Mouse (Mus musculus) urinary bladder, adult 2 months (tissue): ENCODE measurements around the gene Foxn3. TPM values are rescaled to one million over a fixed set of nuclear protein-coding genes. Genes with fewer than 3 reads are reported as not detected.
A peak's percentile ranks its signal among the peaks of the same experiment; 100 is the strongest.

ENCODE experiments used
- DNase-seq: peaks from one replicate; pipeline ENCODE4 v3.0.0; 2022; ENCODE audit warnings: low spot score
- polyA plus RNA-seq: library from polyadenylated mRNA; depleted of rRNA; stranded (reverse); fragments of >200 nt; gene quantifications from 2 replicates; pipeline ENCODE4 v1.2.3, GENCODE M21; 2012

The Foxn3 gene
- polyA plus RNA-seq, 1 experiment, result 23.4 TPM

GRCm38 (mm10) chr12:99415538-99415937, 147.8 kb downstream of the Foxn3 start:
- no peak for DNase-seq

GRCm38 (mm10) chr12:99412496-99412895, 150.9 kb downstream of the Foxn3 start:
- no peak for DNase-seq

GRCm38 (mm10) chr12:99412034-99412433, 151.3 kb downstream of the Foxn3 start:
- DNase-seq, result no peak

DNA sequence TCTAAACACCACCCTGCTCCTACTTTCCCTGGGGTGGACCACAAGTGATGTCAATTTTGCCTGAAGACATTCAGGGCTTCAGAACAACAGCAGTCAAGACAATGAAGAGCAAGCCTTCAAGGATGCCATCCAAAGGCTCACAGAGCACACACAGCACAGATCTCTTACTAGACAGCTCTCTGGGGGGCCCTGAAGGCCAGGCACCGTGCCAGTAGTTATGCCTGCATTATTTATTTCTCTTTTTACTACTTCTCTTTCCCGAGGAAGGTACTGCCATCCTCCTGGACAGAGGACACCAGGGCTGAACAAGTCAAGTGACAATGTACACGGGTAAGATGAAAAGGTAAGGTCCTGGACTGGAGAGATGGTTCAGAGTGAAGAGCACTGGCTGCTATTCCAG, 154.7 kb downstream of the Foxn3 start:
- no peak for DNase-seq

- no peak for DNase-seq
Measured at GRCm38 (mm10) chr12:99408089-99408488, 155.3 kb downstream of the Foxn3 start.

GRCm38 (mm10) chr12:99407318-99407716, 156.1 kb downstream of the Foxn3 start:
- DNase-seq, result no peak

GRCm38 (mm10) chr12:99406697-99407317, 156.6 kb downstream of the Foxn3 start:
- no peak for DNase-seq

DNA sequence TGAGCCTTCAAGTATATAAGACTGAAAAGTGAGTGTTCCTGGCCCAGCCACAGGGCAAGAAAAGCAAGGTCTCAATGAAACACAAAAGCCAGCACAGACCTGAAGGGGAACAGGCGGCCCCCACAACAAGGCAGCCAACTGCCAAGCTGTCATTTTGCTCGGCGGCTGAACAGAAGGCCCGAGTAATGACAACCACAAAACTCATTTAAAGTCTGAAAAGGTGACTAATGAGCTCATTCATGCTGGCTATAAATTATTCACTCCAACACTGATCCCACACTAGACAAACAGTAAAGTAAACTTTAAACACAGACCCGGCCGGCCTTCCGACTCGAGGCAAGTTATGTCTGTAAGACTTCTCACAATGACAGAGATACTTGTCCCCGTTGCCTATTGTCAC, 157.1 kb downstream of the Foxn3 start:
- DNase-seq, result no peak

DNA sequence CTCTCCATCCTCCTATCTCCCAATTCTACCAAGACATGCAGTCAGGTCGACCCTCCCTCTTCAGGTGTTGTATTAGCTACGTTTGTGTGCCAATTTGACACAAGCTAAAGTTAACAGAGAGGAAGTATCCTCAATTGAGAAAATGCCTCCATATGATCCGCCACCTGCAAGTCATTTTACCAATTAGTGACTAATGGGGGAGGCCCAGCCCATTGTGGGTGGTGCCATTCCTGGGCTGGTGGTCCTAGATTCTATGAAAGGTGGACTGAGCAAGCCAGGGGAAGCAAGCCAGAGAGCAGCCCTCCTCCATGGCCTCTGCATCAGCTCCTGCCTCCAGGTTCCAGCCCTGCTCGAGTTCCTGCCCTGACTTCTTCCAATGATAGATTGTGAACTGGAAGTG, 158.0 kb downstream of the Foxn3 start:
- DNase-seq, result no peak

- no peak for DNase-seq
Measured at GRCm38 (mm10) chr12:99403004-99403403, 160.4 kb downstream of the Foxn3 start.

DNA sequence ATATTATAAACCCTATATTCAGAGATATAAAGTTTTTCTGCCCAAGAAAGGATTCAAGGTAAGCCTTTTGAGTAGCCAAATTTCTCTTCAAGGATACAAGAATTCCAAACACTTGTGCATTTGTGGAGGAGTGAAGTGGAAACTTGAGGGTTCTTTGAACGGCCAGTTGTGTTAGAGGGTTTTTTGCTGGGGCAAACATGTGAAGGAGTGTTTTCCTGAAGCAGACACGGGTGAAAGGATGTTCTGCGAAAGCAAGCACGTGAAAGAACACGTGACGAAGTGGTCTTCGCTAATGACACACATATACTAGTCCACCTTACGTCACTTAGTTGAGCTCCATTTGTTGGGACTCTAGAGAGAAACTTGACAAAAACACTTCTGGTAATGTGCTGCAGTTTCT, 162.5 kb downstream of the Foxn3 start:
- DNase-seq, result no peak

- DNase-seq, result no peak
Measured at GRCm38 (mm10) chr12:99399575-99399974, 163.8 kb downstream of the Foxn3 start.

- DNase-seq, result no peak
Measured at GRCm38 (mm10) chr12:99396461-99396860, 166.9 kb downstream of the Foxn3 start.

DNA sequence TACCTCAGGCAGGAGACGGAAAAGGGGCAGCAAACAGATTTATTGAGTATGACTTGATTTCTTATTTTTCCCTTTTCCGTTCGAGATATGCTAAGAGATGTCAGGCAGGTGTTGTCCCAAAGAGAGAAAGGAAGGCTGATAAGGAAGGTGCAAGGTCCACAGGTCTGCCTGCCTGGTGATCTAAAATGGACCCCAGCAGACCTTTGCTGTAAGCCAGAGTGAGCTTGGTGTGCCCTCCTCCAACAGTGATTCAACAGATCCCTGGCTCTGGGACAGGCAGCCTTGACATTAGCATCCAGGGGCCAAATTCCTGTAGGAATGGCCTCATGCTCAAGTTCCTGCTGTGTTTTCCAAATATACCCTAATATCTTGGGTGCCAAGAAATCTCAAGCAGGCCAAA, 168.3 kb downstream of the Foxn3 start:
- no peak for DNase-seq

DNA sequence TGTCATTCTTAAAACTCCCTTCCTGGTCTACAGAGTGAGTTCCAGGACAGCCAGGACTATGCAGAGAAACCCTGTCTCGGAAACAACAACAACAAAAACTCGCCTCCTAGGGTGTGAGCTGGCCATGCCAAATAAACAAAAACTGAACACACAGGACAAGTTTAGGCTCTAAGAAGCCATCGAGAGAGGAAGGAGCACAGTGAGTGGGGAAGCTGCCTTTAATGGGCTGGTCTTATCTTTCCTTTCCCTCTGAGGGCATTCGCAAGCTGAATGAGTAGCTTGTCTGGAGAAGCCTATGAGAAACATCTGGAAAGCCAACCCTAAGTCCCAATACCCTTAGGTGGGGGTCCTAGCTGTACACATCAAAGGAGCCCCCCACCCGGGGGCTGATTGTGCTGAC, 168.7 kb downstream of the Foxn3 start:
- no peak for DNase-seq

DNA sequence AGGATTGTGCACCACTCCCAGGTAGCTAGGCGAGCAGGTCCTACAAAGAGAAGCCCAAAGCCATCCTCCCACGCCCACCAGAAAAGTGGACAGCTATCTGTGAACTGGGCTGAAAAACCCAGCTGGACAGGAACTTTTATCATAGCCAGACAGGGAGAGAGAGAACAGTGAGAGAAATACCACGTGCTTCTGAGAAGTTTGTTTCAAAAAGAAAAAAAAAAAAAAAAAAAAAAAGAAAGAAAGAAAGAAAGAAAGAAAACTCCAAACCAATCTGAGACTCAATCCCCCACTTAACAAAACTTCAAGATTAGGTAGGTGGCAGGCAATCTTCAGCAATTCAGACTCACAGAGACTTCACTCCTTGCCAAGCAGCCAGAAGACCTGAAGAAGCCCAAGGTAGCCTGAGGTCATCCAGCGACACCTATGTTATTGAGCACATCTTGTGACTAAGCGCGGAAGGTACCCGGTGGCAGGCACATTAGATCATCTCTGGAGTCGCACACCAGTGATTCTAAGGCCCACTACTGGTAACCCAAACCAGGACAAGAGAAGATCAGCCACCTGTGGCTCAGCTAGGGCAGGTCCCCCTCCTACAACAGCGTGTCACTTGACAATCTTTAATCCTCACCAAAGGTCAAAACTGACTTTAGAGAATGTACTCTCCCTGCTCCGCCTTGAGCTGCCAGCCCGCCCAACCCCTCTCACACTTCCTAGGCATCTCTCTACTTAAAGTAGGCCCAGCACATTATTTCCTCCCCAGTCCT, 169.3 kb downstream of the Foxn3 start:
- no peak for DNase-seq

GRCm38 (mm10) chr12:99392944-99393866, 170.2 kb downstream of the Foxn3 start:
- peak; percentile 76 for DNase-seq

DNA sequence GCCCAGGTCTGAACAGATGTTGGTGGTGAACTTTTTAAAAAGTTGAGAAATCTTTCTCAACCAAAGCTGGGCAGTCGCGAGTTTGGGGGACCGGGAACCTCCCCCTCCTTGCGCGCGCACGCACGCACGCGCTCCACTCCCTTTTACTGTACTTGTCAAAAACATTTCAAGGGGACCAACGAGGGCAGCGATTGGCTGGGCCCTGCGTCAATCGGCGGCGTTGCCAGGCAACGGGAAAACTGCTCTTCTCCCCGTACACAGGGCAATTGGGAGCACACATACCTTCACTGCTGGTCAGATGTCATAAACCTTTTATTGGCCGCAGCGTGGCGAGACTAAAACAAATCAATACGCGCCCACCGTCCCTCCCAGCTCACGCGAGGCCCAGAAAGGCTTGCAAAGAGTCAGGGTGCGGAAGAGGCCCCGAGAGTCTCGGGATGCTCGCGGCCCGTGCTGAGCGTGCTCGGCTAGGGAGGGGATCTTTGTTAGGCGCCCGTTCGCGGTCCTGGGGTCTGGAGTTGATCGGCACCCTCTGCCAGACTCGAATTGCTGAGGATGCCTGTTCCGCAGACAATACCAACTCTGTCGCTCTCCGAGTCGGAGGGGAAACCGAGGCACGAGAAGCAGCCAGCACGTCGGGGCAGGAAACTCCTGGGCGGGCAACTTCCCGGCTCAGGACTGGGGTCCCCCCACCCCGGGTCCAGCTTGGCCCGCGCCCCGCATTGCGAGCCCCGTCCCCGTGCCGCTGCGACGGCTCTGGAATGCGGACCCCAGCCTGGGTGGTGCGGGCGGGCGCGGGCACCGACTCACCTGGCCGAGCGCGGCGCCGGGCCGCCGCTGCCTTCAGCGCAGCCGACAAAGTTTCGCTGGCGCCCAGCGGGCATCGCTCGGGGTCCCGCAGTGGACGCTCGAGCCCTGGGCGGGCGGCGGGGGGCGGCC, 171.2 kb downstream of the Foxn3 start:
- peak; percentile 99 for DNase-seq

- DNase-seq, result no peak
Measured at GRCm38 (mm10) chr12:99390429-99390828, 173.0 kb downstream of the Foxn3 start.

DNA sequence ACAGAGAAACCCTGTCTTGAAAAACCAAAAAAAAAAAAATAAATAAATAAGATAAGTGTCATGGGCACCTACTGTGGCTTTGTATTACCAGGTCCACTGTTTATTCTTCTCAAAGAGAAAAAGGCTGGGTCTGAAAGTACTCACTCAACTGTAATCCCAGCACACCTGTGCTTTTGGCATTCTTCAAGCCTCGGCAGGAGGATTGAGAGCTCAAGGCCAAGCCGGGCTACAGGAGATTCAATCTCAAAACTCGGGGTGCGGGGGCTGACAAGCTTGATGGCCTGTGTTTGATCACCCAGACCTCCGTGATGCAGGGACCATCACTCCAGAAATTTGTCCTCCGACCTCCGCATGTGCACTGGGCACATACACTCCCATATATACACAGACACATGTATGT, 174.1 kb downstream of the Foxn3 start:
- no peak for DNase-seq
